Mouse (Mus musculus): ENCODE data around the gene Slc24a2.

- no peak for TF ChIP-seq FLI1 (IDR thresholded peaks at IDR 0.05; ENCODE audit: low read length)
- TF ChIP-seq GATA1 (IDR thresholded peaks at IDR 0.05; ENCODE audit: borderline replicate concordance, low read length) = no peak
Observed at GRCm38 (mm10) chr4:87079305-87079704, 151.0 kb downstream of the Slc24a2 start.
